Mouse (Mus musculus) bone marrow macrophage, adult 2 months (primary cell): ENCODE measurements at regions not wholly inside any gene's neighbourhood (a gene's known extent, or its start where the extent isn't known, plus 50 kb on each side); places are given as distances from the start of the nearest gene placed in this dataset.

Experiments
- CTCF ChIP-seq: IDR thresholded peaks from 2 replicates; pipeline ENCODE4 v1.5.1; 2012; ENCODE audit warnings: low read depth, mild to moderate bottlenecking, low read length, moderate library complexity
- POLR2A ChIP-seq: IDR thresholded peaks from 2 replicates; pipeline ENCODE4 v1.6.1; 2012; ENCODE audit warnings: mild to moderate bottlenecking, low read depth, low read length, borderline replicate concordance

DNA sequence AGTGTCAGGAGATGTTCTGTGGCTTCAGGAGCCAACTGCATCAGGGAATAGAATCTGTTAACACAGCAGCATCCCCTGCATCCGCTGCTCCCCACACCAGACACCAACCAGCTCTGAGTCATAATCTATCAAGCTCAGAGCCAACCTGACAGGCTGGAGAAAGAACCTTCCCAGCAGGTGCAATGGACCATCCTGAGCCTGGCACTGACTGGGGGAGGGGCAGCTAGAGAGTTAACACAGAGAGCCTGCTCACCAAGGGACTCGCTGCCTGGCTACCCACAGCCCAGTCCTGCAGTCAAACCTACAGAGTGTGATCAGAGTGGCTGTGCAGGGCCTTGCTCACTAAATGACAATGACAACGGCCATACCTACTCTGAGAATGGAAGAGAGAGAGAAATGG lies 73.4 kb downstream of the Kctd12 start:
- no peak for TF ChIP-seq CTCF
- no peak for TF ChIP-seq POLR2A
